Mouse (Mus musculus): Measurements from ENCODE around the gene Hmgn3. TPM values are rescaled to one million over a fixed set of nuclear protein-coding genes. Genes with fewer than 3 reads are reported as not detected.
"Not testable (repeated sequence)": the region's sequence is repeated elsewhere in the genome, so short reads cannot be mapped to it uniquely, and the experiment has no call there.

The Hmgn3 gene
- 10 to 100 TPM; 72.0 to 85.4 (median 84.1) TPM for total RNA-seq (2022)

DNA sequence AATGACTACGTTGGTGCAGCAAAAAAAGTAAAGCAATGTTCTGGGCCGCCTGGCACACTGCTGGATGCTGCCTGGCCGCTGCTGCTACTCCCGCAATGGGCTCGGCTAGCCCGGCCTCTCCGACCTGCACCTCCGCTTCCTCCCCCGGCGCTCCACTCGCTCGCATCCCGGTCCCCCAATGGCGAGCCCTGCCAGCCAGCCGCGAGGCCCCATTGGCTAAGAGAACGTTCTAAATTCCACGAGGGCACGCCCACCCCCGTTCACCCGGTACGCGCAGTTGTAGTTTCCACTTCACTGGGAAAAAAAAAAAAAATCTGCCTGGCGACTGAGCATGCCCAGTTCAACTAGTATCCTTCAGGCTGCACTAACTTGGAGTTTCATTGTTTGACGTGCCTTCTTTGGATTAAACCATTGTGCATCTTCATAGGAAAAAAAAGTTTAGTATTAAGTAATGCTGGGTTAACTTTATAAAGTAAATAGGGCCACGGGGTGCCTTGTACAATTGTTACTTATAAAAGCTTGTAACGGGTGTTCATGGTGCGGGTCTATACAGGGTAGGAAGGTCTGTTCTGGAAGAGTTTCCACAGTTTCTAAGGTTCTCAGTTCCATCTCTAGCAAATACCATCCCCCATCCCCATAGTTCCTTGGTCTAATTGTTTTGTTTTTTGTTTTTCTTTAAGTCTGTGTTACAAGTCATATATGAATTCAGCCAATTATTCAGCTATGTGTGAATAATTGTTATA, at the start of gene Hmgn3:
Gene Hmgn3 (minus strand): TSS at position 240 of the 743 bp plus-strand sequence.
- peak; percentile 93 to 96 for DNase-seq (ENCODE audit: low spot score in 2 of 2)

- no peak for DNase-seq (ENCODE audit: low spot score in 2 of 2)
Observed at GRCm38 (mm10) chr9:83195765-83196164, 49.3 kb upstream of the Hmgn3 start.

GRCm38 (mm10) chr9:83195007-83195406, 48.5 kb upstream of the Hmgn3 start:
- no peak for DNase-seq (ENCODE audit: low spot score in 2 of 2)

DNA sequence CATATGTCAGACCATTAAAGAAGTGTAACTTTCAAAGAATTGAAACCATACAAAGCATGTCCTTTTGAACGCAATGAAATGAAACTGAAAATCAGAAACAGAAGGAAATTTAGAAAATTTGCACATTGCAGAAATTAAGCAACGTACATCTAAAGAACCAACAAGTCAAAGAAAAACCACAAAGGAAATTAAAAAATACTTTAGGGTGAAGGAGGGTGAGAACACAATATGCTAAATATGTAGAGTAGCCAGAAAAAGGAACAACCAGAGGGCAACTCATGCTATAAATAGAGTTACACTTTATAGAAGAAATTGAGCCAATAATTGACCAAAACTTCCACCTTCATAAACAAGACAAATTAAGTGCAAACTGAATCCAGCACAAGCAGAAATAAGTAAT, 41.3 kb upstream of the Hmgn3 start:
- no peak for DNase-seq (ENCODE audit: low spot score in 2 of 2)

DNA sequence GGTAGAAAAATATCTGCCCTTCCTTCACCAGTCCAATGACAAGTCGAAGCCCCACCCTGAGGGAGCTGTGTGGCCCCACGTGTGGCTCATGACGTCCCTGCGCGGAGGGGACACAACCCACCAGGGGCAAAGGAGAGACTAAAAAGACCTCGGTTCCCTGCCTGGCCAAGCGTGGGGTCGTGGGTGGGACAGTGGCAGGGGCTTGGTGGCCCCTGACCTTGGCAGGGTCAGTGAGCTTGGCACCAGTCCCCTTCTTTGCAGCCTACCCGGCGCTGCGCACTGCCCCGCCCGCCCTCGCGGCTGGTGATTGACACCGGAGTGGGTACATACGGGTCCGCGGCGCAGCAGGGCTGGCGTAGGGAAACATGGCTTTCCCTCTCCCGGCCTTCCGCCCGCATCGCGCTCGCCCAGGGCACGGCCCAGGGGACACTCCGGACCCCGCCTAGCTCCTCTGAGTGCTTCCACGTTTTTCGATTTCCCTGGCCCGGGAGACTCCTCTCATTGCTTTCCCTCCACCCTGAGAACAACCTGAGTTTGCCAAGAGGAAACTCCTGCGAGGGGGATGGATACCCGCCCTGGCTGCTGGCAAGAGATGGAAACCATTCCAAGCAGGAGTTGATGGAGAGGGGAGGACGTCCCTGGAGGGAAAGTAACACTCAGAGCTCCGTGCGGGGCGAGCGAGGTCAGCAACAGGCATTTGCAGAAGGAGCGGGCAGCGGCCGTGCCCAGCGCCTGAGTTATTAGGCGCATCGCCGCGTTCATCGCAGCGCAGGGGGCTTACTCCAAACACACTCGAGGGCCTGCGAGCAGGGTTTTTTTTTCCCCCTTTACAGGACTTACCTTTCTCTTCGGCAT, 667 bp downstream of the Hmgn3 start:
- DNase-seq (ENCODE audit: low spot score in 2 of 2) = peak; percentile 63 to 79

DNA sequence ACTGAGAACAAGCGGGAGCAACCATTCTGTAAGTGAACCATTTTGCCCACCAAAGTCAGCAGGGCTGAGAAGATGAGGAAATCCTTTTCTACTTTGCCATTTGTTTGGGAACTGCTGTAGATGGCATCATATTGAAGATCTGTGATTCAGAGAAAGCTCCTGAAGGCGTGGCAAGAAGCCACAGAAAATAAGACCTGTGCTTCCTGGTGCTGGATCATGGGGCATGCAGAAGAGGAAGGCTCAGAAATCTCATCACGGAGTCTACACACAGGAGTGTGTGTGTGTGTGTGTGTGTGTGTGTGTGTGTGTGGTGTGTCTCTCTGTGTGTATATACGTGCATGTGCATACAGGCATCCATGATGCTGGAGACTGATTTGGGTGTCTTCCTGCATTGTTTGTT, 16.7 kb downstream of the Hmgn3 start:
- no peak for DNase-seq (ENCODE audit: low spot score in 2 of 2)

- no peak for DNase-seq (ENCODE audit: low spot score in 2 of 2)
Observed at GRCm38 (mm10) chr9:83127840-83128239, 18.6 kb downstream of the Hmgn3 start.

GRCm38 (mm10) chr9:83126482-83126881, 20.0 kb downstream of the Hmgn3 start:
- DNase-seq (ENCODE audit: low spot score in 2 of 2) = not testable (repeated sequence)

- no peak for DNase-seq (ENCODE audit: low spot score in 2 of 2)
Observed at GRCm38 (mm10) chr9:83119211-83119610, 27.3 kb downstream of the Hmgn3 start.

DNA sequence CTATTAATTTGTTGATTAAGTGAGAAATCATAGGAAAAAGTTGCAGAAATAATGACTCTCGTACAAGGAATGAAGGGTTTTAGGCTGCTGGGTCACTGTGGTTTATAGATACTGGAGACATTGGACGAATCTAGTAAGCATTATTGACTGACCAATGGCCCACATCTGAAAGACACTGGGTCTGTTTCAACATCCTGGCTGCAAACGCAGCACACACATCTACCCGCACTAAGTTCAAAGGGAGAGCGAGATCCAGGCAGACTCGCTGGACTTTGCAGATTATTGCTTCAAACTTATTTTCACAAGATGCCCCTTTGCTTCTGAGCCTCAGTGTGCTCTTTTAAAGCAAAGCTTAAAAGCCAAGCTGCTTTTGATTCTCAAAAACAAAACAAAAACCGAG, 29.0 kb downstream of the Hmgn3 start:
- DNase-seq (ENCODE audit: low spot score in 2 of 2) = no peak

GRCm38 (mm10) chr9:83116774-83117474, 29.6 kb downstream of the Hmgn3 start:
- no peak for DNase-seq (ENCODE audit: low spot score in 2 of 2)

- no peak for DNase-seq (ENCODE audit: low spot score in 2 of 2)
Observed at GRCm38 (mm10) chr9:83115676-83116075, 30.8 kb downstream of the Hmgn3 start.

- DNase-seq (ENCODE audit: low spot score in 2 of 2) = no peak
Observed at GRCm38 (mm10) chr9:83113800-83114217, 32.7 kb downstream of the Hmgn3 start.

- no peak for DNase-seq (ENCODE audit: low spot score in 2 of 2)
Observed at GRCm38 (mm10) chr9:83112305-83112768, 34.1 kb downstream of the Hmgn3 start.

- no peak for DNase-seq (ENCODE audit: low spot score in 2 of 2)
Observed at GRCm38 (mm10) chr9:83111789-83112188, 34.7 kb downstream of the Hmgn3 start.

DNA sequence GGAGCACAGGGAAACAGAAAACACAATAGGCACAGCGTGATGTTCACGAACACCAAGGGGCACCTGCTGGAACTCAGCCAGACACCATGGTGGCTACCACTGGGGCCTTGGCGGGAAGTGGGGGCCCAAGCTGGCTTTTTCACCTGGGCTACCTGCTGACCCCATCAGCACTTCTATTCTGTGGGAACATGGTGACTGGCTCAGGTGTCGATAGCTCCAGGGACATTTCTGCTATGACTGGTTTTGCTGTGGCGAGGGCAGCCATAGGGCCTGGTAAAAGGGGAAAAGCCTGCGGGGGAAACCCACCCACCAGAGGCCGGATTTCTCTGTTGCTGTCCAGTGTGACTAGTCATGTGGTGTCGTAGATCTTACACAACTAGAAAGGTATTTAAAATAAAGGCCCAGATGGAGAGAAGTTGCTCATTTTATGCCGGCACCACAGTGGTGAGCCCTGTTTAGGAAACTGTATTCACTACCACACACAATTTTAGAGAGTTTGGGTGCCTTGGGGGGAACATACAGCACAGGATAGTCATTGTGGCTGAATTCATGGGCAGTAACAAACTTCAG, 35.3 kb downstream of the Hmgn3 start:
- DNase-seq (ENCODE audit: low spot score in 2 of 2) = no peak

DNA sequence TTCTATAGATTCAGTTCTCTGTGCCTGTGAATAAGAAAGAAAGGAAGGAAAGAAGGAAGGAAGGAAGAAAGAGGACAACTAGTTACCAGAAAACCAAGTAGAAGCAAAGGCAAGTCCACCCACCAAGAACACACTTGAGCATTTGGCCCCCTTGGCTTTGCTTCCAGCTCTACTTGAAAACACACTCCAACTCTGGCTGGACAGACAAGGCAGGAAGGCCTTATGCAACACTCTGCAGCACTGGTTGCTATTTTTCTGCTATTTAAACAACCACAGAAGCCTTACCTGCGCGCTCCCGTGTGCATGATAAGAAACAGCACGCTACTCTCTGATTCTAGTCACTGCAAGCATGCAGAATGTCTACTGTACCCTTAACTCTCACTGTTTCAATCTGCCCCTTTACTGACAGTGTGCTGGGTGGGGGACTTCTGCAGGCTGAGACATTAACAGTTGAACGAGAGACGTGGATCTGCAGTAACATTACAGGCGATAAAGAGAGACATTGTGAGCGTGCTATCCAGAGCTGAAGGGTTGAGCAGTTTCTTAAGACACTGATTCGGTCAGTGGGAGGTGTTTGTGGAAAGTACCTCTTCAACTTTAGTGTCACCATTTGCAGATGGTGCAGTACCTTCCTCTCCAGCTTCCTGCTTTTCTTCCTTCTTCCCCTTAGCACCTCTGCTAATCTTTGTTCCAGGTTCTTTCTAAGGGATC, 35.9 kb downstream of the Hmgn3 start:
- no peak for DNase-seq (ENCODE audit: low spot score in 2 of 2)

GRCm38 (mm10) chr9:83109705-83110104, 36.8 kb downstream of the Hmgn3 start:
- DNase-seq (ENCODE audit: low spot score in 2 of 2) = no peak

DNA sequence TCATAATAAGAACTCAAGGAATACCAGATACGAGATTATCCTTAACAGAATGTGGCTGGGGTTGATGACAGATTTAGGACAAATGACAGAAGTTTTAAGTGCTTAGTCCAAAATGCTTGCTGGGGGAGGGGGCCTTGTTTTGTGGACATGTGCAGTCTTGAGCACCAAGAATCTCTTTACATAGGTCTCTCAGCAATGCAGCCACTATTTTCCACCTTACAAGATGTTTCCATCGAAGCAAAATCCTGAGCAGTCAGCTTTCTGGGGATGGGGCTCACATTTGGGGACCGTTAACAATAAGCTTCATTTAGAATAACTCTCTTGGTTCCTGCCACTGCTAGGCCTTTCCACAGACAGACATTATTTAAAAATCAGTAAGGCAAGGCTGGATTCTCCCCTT, 37.7 kb downstream of the Hmgn3 start:
- DNase-seq (ENCODE audit: low spot score in 2 of 2) = no peak

DNA sequence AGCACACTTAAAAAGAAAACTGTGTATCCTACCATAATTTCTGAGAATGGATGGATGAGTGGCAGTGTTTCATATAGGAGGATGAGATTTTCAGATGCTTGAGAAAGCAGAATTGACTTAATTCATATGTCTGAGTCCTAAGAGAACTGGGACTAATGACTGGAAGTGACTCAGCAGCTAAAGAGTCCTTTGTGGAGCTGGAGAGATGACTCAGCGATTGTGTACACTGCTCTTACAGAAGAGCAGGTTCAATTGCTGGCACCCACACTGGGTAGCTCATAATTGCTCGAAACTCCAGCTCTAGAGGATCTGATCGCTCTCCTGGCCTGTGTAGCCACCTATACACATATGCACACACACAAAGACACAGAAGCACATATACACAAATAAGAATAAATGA, 42.7 kb downstream of the Hmgn3 start:
- DNase-seq (ENCODE audit: low spot score in 2 of 2) = no peak

- DNase-seq (ENCODE audit: low spot score in 2 of 2) = no peak
Observed at GRCm38 (mm10) chr9:83101691-83102090, 44.8 kb downstream of the Hmgn3 start.
